Mouse (Mus musculus) v-Abl transformed pro-B cells (cell line): ENCODE results near the gene Aifm2.

Experiments
- in situ Hi-C, 2 experiments: fragments of 400-800 bp; cut with MboI; formaldehyde crosslinking; loops; one replicate each; pipeline ENCODE4 v1.15.1; 2025; ENCODE audit not compliant: unreplicated experiment in 2 of 2

Aifm2 gene

GRCm38 (mm10) chr10:61714771-61715461, at the start of gene Aifm2:
Gene Aifm2, plus strand, starts transcription at chr10:61715263.
- in situ Hi-C loops: no loop called here

DNA sequence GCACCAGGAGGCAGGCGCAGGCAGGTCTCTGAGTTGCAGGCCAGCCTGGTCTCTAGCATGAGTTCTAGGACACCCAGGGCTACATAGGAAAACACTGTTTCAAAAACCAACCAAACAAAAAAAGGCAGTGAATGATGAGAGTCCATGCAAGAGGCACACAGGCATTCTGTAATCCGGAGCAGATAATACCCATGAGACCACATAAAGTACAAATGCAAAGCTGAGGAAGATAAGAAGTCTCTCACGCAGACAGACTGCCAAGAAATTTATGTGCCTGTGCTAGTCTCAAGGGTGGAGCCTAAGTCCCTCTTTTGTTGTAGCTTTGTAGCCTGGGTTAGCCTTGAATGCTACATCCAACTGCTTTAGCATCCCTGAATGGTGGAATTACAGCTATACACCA, 49.4 kb upstream of the Aifm2 start:
- in situ Hi-C loops: no loop called here

DNA sequence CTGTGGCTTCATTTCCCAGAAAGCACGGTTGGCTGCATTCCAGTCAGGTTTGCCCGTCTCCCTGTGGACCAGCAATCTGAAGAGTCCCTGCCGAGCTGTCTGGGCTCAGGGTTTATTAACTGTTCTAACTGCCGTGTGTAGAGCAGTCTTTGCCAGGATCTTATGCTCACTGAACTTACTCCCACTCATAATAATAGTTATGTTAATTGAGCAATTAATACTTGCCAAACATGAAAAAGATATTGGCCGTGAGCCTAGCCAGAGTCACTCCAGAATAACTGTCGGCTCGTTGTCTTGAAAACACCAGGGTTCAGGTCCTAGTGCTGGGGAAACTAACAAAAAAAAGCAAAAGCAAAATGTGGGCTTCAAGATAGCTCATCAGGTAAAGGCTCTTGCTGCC, 45.8 kb upstream of the Aifm2 start:
- in situ Hi-C loops: no loop called here

DNA sequence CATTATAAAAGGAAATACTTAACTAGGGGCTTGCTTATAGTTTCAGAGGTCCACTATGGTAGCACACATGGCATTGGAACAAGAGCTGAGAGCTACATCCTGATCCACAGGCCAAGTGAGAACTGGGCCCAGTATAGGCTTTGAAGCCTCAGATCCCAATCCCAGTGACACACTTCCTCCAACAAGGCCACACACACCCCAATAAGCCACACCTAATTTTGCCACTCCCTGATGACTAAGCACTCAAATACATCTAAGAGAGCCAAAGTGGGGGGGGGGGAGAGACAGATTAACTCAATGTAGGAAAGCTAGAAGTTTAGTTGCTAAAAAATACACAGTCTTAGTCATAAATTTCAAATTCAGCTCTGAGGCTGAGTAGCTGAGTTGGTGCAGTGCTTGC, 45.2 kb upstream of the Aifm2 start:
- in situ Hi-C loops: no loop called here

- in situ Hi-C loops: no loop called here
These were observed 44.3 kb upstream of the Aifm2 start for GRCm38 (mm10) chr10:61670758-61671157.

DNA sequence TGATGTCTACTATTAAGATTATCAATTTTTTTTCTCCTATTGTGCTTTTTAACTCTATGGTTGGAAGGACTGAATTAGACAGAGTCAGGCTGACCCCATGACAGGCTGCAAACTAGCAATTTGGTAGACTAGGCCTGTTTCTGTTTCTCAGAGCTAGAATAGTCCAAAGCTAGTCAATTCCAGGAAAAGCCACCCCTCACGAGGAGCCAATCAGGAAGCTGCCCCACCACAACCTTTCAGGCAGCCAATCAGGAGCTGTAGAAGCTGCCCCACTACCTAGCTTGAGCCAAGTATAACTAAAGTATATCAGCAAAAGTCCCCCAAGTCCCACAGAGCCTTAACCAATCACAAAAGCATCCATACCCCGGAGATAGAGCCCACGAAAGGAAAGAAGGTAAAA, 39.1 kb upstream of the Aifm2 start:
- in situ Hi-C loops: loop anchor here (25.0 kb wide), 3 partner anchors 786 to 1789 kb away; partner anchors contain the start of gene Dnajb12 (in 1 of the 2)

DNA sequence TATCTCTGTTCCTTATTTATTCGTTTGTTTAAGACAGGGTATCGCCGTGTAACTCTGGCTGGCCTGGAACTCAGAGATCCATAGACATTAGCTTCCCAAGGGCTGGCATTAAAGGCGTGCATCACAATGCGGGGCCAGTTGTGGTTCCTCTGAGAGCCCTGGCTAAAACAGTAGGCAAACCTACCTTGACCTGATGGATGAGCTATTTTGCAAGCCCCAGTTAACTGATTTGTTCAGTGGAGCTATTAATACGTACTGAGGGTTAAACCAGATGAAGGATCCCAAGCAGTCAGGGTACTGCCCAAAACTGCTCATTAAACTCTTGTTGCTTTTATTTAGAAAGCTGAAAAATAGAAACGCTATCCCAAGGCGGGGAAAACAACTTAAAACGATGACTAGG, 35.5 kb upstream of the Aifm2 start:
- in situ Hi-C loops: loop anchor here (25.0 kb wide), 3 partner anchors 783 to 1792 kb away; partner anchors contain the start of gene Dnajb12 (in 1 of the 2)

GRCm38 (mm10) chr10:61680015-61680913, 34.8 kb upstream of the Aifm2 start, which contains the start of gene Sar1a:
Gene Sar1a, plus strand, starts transcription at chr10:61680299.
- in situ Hi-C loops: loop anchor here (25.0 kb wide), 3 partner anchors 782 to 1793 kb away; partner anchors contain the start of gene Dnajb12 (in 1 of the 2)

DNA sequence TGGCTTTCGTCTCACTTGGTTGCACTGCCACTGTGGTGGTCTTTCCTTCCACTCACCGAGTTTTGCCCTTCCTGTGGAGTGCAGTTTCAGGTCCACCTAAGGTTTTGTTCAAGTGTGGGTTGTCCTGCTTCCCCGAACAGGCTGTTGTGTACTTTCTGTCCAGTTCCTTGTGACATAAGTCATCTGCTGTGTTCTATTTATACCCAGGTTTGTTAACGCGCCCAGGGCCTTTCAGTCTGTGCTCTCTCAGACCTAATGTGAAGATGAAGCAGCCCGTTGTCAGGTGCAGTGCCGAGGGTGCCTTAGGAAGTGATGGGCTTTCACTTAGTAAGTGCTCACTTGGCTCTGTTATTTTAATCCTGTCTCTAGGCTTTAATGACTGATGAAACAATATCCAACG, 25.7 kb upstream of the Aifm2 start:
- in situ Hi-C loops: loop anchor here (25.0 kb wide), 3 partner anchors 773 to 1802 kb away; partner anchors contain the start of gene Dnajb12 (in 1 of the 2)

GRCm38 (mm10) chr10:61693563-61693962, 21.5 kb upstream of the Aifm2 start:
- in situ Hi-C loops: loop anchor here (25.0 kb wide), 3 partner anchors 769 to 1806 kb away; partner anchors contain the start of gene Dnajb12 (in 1 of the 2)

GRCm38 (mm10) chr10:61694870-61695670, 20.0 kb upstream of the Aifm2 start, which contains the start of gene Tysnd1:
Gene Tysnd1, plus strand, starts transcription at chr10:61695514.
- in situ Hi-C loops: loop anchor here (25.0 kb wide), 3 partner anchors 767 to 1808 kb away; partner anchors contain the start of gene Dnajb12 (in 1 of the 2)

- in situ Hi-C loops: loop anchor here (25.0 kb wide), 3 partner anchors 766 to 1809 kb away; partner anchors contain the start of gene Dnajb12 (in 1 of the 2)
These were observed 19.1 kb upstream of the Aifm2 start for GRCm38 (mm10) chr10:61695703-61696559.

- in situ Hi-C loops: loop anchor here (25.0 kb wide), 3 partner anchors 766 to 1809 kb away; partner anchors contain the start of gene Dnajb12 (in 1 of the 2)
These were observed 18.6 kb upstream of the Aifm2 start for GRCm38 (mm10) chr10:61696560-61696823.

DNA sequence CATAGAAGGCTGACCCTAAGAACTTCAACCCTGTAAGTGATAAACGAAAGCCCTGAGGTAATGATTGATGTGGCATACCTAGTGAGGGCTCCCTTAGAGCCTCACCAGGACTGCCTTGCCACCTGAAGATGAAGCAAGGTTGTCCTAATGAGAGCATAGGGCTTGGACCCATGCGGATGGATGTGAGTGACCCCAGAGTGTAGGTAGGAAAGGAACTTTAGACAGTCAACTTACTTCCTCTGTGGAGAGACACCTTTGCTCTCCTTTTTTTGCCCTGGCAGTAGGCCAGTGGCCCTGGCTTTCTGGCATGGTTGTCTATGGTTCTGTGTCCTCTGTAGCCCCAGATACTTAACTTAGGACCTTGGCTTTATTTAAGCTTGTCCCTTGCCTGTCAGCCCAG, 18.0 kb upstream of the Aifm2 start:
- in situ Hi-C loops: loop anchor here (25.0 kb wide), 3 partner anchors 765 to 1810 kb away; partner anchors contain the start of gene Dnajb12 (in 1 of the 2)

DNA sequence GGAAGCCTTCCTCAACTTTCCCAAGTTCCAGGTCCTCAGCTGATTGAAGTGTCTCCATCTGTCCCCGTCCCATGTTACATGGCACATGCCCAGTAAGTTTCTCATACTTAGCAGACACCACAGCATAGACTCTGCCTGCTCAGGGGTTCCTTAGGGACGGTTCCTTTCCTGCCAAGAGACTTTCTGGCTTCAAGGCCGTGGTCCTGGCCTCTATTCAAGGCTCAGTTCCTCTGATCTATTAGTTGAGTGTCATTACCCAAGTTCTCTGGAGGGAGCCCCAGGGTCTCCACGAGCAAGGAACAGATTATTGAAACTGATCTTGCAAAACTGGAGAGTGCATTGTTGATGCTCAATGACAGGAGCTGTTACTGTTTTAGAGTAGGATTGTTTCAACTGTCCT, 10.4 kb upstream of the Aifm2 start:
- in situ Hi-C loops: no loop called here

- in situ Hi-C loops: no loop called here
These were observed 8.4 kb upstream of the Aifm2 start for GRCm38 (mm10) chr10:61706412-61707375.

DNA sequence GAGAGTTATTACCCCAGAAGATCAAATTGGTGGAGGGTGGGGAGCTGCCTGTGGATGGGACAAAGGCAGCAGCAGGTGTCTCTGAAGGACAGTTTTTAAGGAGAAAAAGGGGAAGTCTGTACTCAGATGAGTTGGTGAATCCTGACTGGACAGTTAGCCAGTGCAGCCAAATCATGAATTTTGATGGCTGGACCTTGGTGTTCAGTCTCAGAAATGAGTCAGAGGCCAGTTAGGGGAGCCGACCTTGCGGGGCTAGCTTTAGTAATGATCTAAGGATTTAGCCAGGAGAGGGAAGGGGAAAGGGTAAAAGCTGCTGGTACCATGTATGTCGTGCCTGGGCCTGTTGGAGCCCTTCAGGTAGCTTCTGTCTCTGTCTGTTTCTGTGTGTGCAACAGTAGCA, 1.5 kb upstream of the Aifm2 start:
- in situ Hi-C loops: no loop called here

DNA sequence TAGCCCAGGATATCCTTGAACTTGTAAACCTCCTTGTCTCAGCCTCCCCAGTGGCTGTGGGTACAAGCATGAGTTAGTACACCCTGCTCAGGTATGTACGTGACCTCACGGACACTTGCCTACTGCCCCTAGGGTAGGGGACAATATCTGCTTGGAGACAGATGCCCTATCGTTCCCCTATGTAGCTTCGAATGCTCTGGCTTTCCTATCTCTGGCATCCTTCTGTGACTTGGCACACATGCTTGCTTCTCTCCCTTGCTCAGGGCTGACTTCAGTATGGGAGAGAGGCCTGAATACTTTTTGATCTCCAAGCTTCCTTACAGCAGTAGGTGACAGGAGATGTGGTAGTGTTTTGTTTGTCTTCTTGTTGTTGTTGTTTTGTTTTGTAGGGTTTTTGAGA, 917 bp upstream of the Aifm2 start:
- in situ Hi-C loops: no loop called here
